Mouse (Mus musculus): Measurements from ENCODE around the gene Ankrd40. TPM values are rescaled to one million over a fixed set of nuclear protein-coding genes. Genes with fewer than 3 reads are reported as not detected.

The Ankrd40 gene
- polyA plus RNA-seq, 1 experiment, result 18.6 TPM

DNA sequence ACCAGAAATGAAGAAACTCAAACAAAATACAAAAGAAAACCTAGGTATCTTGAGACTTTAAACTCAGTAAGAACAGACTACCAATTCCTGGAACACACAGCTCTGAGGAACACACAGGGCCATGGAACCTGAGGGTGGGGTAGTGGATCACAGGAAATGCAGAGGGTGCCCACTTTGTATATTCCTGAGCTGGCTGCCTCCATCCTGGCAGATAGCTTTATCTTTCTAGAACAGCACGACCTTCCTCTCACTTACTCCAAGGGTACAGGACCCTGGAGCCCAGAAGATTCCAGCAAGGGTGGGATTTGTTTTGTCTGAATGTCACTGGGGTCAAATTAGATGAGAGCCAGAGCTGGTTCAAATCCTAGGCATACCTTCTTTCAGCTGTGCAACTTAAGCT, 22.5 kb downstream of the Ankrd40 start:
- Histone ChIP-seq H3K4me1 (ENCODE audit: control insufficient read depth, insufficient read depth, low read length) (no peaks in the 10 kb centered on the region; the same call in 1 of the 2 replicates), H3K27ac (ENCODE audit: control insufficient read depth, insufficient read depth, low read depth, low read length, poor library complexity) (no peak overlapping the region), H3K4me3 (replicated peaks; ENCODE audit: control insufficient read depth, low read depth, low read length) (no peak overlapping the region)
- TF ChIP-seq CTCF (IDR thresholded peaks at IDR 0.05; ENCODE audit: control insufficient read depth, insufficient read depth, low read length) (no peak), POLR2A (IDR thresholded peaks at IDR 0.05; ENCODE audit: borderline replicate concordance, control insufficient read depth, low read depth, low read length) (no peak)
- 52% methylated on average over 1 of the region's 1 CpGs for WGBS

DNA sequence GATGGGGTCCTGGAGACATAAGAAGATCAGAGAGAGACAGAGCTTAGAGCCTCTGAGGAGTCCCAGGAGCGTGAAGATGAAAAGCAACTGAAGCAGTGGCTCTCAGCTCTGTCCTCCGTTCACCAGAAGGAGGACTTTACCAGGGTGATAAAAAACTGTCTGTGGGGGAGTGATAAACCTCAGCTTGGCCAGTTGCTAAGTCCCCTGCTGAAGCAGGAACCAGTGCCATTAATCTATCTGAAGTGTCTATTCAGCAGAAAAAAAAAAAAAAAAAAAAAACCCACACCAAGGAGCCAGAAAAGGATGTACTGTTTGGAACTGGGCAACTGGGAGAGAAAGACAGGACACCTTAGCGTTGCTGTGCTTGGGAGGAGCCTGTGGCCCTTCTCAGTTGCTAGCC, 23.3 kb downstream of the Ankrd40 start:
- Histone ChIP-seq H3K27ac (ENCODE audit: control insufficient read depth, insufficient read depth, low read depth, low read length, poor library complexity) (peak overlapping the region; percentile 54), H3K4me3 (replicated peaks; ENCODE audit: control insufficient read depth, low read depth, low read length) (no peak overlapping the region), H3K4me1 (ENCODE audit: control insufficient read depth, insufficient read depth, low read length) (no peaks in the 10 kb centered on the region; the same call in 1 of the 2 replicates)
- no peak for TF ChIP-seq CTCF (IDR thresholded peaks at IDR 0.05; ENCODE audit: control insufficient read depth, insufficient read depth, low read length)
- no peak for TF ChIP-seq POLR2A (IDR thresholded peaks at IDR 0.05; ENCODE audit: borderline replicate concordance, control insufficient read depth, low read depth, low read length)
- WGBS, result 40% methylated on average over 3 of the region's 3 CpGs

DNA sequence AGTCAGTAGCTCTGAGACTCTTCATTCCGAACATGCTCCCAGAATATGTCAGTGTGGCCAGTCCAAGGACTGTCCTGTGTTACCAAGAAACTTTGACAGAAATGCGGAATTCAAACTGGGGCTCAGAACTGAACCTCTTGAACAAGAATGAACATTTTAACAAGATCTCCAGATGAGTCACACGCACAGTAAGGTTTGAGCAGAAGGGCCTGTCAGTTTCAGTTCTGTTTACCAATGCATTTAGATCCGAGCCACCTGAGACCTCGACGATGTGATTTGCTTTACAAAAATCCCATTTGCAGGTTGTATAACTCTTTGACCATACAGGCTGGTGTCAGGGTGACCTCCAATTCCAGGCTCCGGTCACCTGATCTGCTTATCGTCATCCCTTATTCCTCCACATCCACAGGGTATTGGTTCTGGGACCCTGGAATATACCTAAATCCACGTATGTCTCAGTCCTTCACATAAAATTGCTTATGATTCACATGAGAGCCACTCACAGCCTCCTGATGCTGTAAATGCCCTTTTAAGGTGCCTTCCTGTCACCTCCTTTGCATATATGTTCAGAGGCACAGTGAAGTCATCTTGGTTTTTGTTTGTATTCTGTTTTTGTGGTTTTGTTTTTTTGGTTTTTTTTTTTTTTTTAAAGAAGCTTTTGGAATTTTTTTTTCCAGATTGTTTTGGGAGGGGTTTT, 27.9 kb downstream of the Ankrd40 start:
- H3K4me1 ChIP-seq (ENCODE audit: control insufficient read depth, insufficient read depth, low read length), result no peaks in the 10 kb centered on the region; the same call in 1 of the 2 replicates
- WGBS, result 83% methylated on average over 9 of the region's 9 CpGs
- no peak for TF ChIP-seq POLR2A (IDR thresholded peaks at IDR 0.05; ENCODE audit: borderline replicate concordance, control insufficient read depth, low read depth, low read length)
- no peak for TF ChIP-seq CTCF (IDR thresholded peaks at IDR 0.05; ENCODE audit: control insufficient read depth, insufficient read depth, low read length)

DNA sequence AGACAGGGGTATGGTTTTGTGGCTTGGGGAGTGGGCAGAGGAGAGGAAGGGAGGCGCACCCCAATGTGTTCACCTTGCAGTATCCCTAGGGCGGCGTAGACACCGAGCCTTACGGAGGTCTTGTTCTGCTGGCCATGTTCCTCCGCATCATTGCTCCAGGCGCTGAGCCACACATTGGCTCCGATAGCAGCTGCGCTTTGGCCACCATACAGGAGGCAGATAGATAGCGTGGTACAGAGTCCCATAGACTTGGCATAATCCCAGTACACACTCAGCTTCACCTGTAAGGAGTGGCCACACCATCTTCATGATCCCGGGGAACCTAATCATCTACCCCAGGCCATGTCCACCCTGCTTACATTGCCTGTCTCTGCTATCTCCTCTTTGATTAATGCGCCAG, 31.4 kb downstream of the Ankrd40 start:
- no peaks in the 10 kb centered on the region for H3K4me1 ChIP-seq (ENCODE audit: control insufficient read depth, insufficient read depth, low read length)
- no peak overlapping the region for H3K27ac ChIP-seq (ENCODE audit: control insufficient read depth, insufficient read depth, low read depth, low read length, poor library complexity)
- WGBS, result 89% methylated on average over 12 of the region's 12 CpGs
- TF ChIP-seq CTCF (IDR thresholded peaks at IDR 0.05; ENCODE audit: control insufficient read depth, insufficient read depth, low read length), result no peak
- TF ChIP-seq POLR2A (IDR thresholded peaks at IDR 0.05; ENCODE audit: borderline replicate concordance, control insufficient read depth, low read depth, low read length), result no peak
- H3K4me3 ChIP-seq (replicated peaks; ENCODE audit: control insufficient read depth, low read depth, low read length), result no peak overlapping the region

More for the DNA sequence above, 27.9 kb downstream of the Ankrd40 start:
- no peak overlapping the region for H3K4me3 ChIP-seq (replicated peaks; ENCODE audit: control insufficient read depth, low read depth, low read length)
- H3K27ac ChIP-seq (ENCODE audit: control insufficient read depth, insufficient read depth, low read depth, low read length, poor library complexity), result no peak overlapping the region

DNA sequence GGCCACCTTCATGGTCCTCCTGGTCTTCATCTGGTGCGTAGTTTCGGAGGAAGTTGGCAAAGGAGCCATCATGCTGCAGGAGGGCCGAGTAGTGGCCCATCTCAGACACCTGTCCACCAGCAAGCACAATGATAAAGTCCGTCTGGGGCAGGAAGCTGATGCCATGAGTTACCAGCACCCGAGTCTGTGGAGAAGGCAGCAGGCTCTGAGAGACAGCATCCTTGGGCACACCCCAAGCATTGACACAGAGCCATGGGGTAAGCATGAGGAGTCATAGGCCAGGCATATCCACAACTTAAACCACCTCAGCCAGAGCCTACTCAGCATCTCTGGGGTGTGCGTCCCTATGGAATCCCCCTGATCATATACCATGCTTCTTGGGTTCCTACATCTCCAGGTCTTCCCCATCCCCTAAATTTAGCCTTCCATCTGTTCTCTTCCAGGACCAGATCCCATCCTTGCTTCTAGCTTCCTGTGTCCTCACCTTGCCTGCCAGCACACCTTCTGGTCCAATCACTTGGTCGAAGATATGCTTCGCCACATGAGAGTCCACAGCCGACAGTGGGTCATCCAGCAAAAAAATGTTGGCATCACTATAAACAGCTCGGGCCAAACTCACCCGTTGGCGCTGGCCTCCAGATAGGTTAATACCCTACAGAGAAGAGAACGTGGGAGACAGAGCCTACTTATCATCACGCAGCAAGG, 33.5 kb downstream of the Ankrd40 start:
- Histone ChIP-seq H3K27ac (ENCODE audit: control insufficient read depth, insufficient read depth, low read depth, low read length, poor library complexity) (no peak overlapping the region), H3K4me3 (replicated peaks; ENCODE audit: control insufficient read depth, low read depth, low read length) (no peak overlapping the region), H3K4me1 (ENCODE audit: control insufficient read depth, insufficient read depth, low read length) (no peaks in the 10 kb centered on the region)
- TF ChIP-seq CTCF (IDR thresholded peaks at IDR 0.05; ENCODE audit: control insufficient read depth, insufficient read depth, low read length) (no peak), POLR2A (IDR thresholded peaks at IDR 0.05; ENCODE audit: borderline replicate concordance, control insufficient read depth, low read depth, low read length) (no peak)
- WGBS, result 83% methylated on average over 14 of the region's 14 CpGs

DNA sequence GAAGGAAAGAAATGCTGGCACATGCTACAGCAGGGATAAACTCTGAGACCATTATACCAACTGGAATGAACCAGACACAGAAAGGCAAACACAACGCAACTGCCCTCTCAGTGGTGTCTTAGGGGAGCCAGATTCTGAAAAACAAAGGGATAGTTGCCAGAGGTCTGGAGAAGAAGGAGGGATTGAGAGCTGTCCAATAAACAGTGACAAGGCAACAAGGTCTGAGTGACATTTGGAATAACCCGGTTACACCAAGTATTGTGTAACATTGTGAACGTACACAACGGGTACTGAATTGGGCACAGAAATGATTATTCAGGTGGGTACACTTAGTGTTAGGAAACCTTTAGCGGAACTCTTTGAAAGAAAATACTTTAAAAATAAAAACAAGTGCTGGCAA, 34.3 kb downstream of the Ankrd40 start:
- no peaks in the 10 kb centered on the region for H3K4me1 ChIP-seq (ENCODE audit: control insufficient read depth, insufficient read depth, low read length)
- TF ChIP-seq CTCF (IDR thresholded peaks at IDR 0.05; ENCODE audit: control insufficient read depth, insufficient read depth, low read length), result no peak
- no peak for TF ChIP-seq POLR2A (IDR thresholded peaks at IDR 0.05; ENCODE audit: borderline replicate concordance, control insufficient read depth, low read depth, low read length)
- WGBS, result 74% methylated on average over 5 of the region's 5 CpGs
- no peak overlapping the region for H3K27ac ChIP-seq (ENCODE audit: control insufficient read depth, insufficient read depth, low read depth, low read length, poor library complexity)
- no peak overlapping the region for H3K4me3 ChIP-seq (replicated peaks; ENCODE audit: control insufficient read depth, low read depth, low read length)

DNA sequence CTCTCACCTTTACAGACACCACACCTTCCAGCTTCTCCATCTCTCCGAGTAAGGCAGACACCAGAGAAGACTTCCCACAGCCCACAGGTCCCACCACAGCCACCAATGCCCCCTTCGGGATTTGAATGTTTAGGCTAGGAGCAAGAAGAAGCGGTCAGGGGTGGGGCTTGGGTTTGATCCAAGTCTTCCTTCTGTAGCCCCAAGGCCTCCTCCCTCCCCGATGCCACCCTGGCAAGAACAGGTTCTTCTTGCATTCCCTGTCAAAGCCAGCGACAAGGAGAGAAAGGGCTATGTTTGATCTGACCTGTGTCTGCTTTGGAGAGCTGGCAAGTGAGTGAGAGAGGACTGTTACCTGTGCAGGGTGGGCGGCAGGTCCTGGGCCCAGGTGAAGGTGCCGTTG, 35.9 kb downstream of the Ankrd40 start:
- Histone ChIP-seq H3K4me1 (ENCODE audit: control insufficient read depth, insufficient read depth, low read length) (no peaks in the 10 kb centered on the region), H3K4me3 (replicated peaks; ENCODE audit: control insufficient read depth, low read depth, low read length) (no peak overlapping the region), H3K27ac (ENCODE audit: control insufficient read depth, insufficient read depth, low read depth, low read length, poor library complexity) (no peak overlapping the region)
- TF ChIP-seq POLR2A (IDR thresholded peaks at IDR 0.05; ENCODE audit: borderline replicate concordance, control insufficient read depth, low read depth, low read length), result no peak
- no peak for TF ChIP-seq CTCF (IDR thresholded peaks at IDR 0.05; ENCODE audit: control insufficient read depth, insufficient read depth, low read length)
- 71% methylated on average over 7 of the region's 7 CpGs for WGBS

DNA sequence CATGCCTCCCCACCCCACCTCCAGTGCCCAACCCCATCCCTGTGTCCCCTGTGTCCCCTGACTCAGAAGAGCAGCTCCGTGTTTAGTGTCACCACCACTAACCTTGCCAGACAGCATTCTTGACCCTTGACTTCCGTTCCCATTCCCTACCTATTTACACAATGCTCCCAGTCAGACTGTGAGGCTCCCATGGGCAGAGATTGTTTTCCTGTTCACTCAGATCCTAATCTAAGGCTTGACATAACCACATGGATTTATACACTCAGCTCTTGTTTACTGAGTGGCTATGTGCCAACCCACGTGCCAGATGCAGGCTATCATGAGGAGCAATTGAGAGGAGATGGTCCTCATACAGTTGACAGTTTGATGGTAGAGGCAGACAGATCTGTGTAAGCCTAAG, 37.5 kb downstream of the Ankrd40 start:
- 79% methylated on average over 3 of the region's 3 CpGs for WGBS
- TF ChIP-seq POLR2A (IDR thresholded peaks at IDR 0.05; ENCODE audit: borderline replicate concordance, control insufficient read depth, low read depth, low read length) (no peak), CTCF (IDR thresholded peaks at IDR 0.05; ENCODE audit: control insufficient read depth, insufficient read depth, low read length) (no peak)
- peaks cover 6% of the 10 kb centered on the region for H3K4me1 ChIP-seq (ENCODE audit: control insufficient read depth, insufficient read depth, low read length)
- no peak overlapping the region for H3K4me3 ChIP-seq (replicated peaks; ENCODE audit: control insufficient read depth, low read depth, low read length)
- no peak overlapping the region for H3K27ac ChIP-seq (ENCODE audit: control insufficient read depth, insufficient read depth, low read depth, low read length, poor library complexity)

Data from bone marrow, adult 2 months (tissue).